Mouse (Mus musculus) midbrain, embryonic 11.5 days (tissue): ENCODE results near the gene Zmpste24. TPM values are rescaled to one million over a fixed set of nuclear protein-coding genes. Genes with fewer than 3 reads are reported as not detected.

ENCODE experiments used
- ATAC-seq: fragments of 200-750 bp; cut with Nextera tagmentation; 2 replicates; pipeline ENCODE4 v1.8.0; 2017; ENCODE audit warnings: moderate TSS enrichment, moderate library complexity; ENCODE audit not compliant: low FRiP score
- DNase-seq: peaks from one replicate; pipeline ENCODE4 v3.0.0; 2015; ENCODE audit warnings: low spot score; ENCODE audit errors: missing footprints
- H3K27ac ChIP-seq: fragments of 300-500 bp; sonication (generic); 2 replicates; pipeline ENCODE4 v1.5.1; 2014; ENCODE audit warnings: low read depth, low read length
- H3K27me3 ChIP-seq: fragments of 300-500 bp; sonication (generic); 2 replicates; pipeline ENCODE4 v1.6.1; 2014; ENCODE audit warnings: mild to moderate bottlenecking, low read length, moderate library complexity, mixed read lengths; ENCODE audit not compliant: control insufficient read depth, insufficient read depth
- H3K36me3 ChIP-seq: fragments of 300-500 bp; sonication (generic); 2 replicates; pipeline ENCODE4 v1.6.1; 2014; ENCODE audit warnings: mild to moderate bottlenecking, low read length, moderate library complexity, mixed read lengths; ENCODE audit not compliant: control insufficient read depth, insufficient read depth
- H3K4me1 ChIP-seq: fragments of 300-500 bp; sonication (generic); 2 replicates; pipeline ENCODE4 v1.6.1; 2014; ENCODE audit warnings: low read length; ENCODE audit not compliant: control insufficient read depth, insufficient read depth
- H3K4me2 ChIP-seq: fragments of 300-500 bp; sonication (generic); 2 replicates; pipeline ENCODE4 v1.6.1; 2014; ENCODE audit warnings: mild to moderate bottlenecking, moderate library complexity
- H3K4me3 ChIP-seq: fragments of 300-500 bp; sonication (generic); 2 replicates; pipeline ENCODE4 v1.5.1; 2014; ENCODE audit warnings: low read depth, low read length
- H3K9ac ChIP-seq: fragments of 300-500 bp; sonication (generic); 2 replicates; pipeline ENCODE4 v1.6.1; 2014; ENCODE audit warnings: low read length
- H3K9me3 ChIP-seq: fragments of 300-500 bp; sonication (generic); 2 replicates; pipeline ENCODE4 v1.6.1; 2016; ENCODE audit warnings: low read length; ENCODE audit not compliant: control insufficient read depth
- WGBS: fragments of 180-500 bp; shearing (Covaris S2); extraction: QIAGEN DNeasy Blood & Tissue Kit; methylation state at CpG from one replicate; pipeline ENCODE4 v1.1.7; 2014; 5-methylcytosine and 5-hydroxymethylcytosine counted together
- polyA plus RNA-seq: library from polyadenylated mRNA; unstranded; fragments of >200 nt; fragmentation: Nextera tagmentation; extraction: Ambion mirVana; gene quantifications from 2 replicates; pipeline ENCODE4 v1.2.1, GENCODE M21; 2014

Zmpste24 gene
- polyA plus RNA-seq, 1 experiment from 2014 or later, result 25.9 TPM

DNA sequence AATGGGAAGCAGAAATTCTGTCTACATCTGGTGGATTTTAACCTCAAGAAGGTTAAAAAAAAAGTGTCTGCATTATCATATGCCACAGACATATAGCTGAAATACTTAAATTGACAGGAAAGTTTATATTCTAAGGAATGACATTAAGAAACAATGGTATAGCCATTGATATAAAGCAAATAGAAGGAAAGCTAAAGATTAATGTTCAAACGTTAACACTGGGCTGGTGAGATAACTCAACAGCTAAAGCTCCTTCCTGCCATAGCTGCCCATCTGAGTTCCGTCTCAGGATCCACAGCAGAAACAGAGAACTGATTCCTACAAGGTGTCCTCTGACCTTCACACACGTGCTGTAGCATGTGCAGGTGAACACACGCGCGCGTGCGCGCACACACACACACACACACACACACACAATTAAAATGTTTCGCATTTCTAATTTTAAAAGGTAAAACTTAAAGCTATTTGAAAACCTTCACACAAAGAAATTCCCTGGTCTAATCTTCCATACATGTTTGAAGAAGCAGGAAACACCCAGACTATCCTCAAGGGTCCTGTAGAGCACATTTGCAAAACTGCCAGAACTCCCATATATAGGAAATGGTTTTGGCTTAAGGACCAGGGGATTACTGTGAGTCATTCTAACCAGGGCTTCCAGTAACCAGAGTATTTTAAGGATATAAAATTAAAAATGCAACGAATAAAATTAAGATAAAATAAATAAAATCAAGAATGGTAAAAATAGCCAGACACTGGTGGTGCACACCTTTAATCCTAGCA lies 87.1 kb downstream of the Zmpste24 start:
- ATAC-seq, result no peak
- no peak overlapping the region for H3K4me2 ChIP-seq
- H3K9ac ChIP-seq, result no peak overlapping the region
- peaks cover 3% of the 10 kb centered on the region for H3K4me1 ChIP-seq
- H3K9me3 ChIP-seq, result no peaks in the 10 kb centered on the region
- no peaks in the 10 kb centered on the region for H3K27me3 ChIP-seq
- H3K36me3 ChIP-seq, result no peaks in the 10 kb centered on the region
- WGBS, result 87% methylated on average over 11 of the region's 11 CpGs
- DNase-seq, result no peak
- no peak overlapping the region for H3K4me3 ChIP-seq
- no peak overlapping the region for H3K27ac ChIP-seq

Other genes starting within 250 kb of the Zmpste24 start
- gene Rims3, start 243.4 kb downstream of the Zmpste24 start, polyA plus RNA-seq, result 3.4 and 3.5 TPM in 2 replicates
- 32.0 and 32.3 TPM in 2 replicates for gene Exo5, start 173.2 kb downstream of the Zmpste24 start, polyA plus RNA-seq
- 9.0 and 9.6 TPM in 2 replicates for gene Zfp69, start 146.5 kb downstream of the Zmpste24 start, polyA plus RNA-seq
- 17.6 and 18.1 TPM in 2 replicates for gene Smap2, start 81.0 kb downstream of the Zmpste24 start, polyA plus RNA-seq
- gene Col9a2, start 58.9 kb downstream of the Zmpste24 start, polyA plus RNA-seq, result 2.3 TPM in 2 replicates
- gene Tmco2, start 11.0 kb upstream of the Zmpste24 start, polyA plus RNA-seq, result not detected in 2 replicates
- gene Rlf, start 116.8 kb upstream of the Zmpste24 start, polyA plus RNA-seq, result 23.4 and 24.3 TPM in 2 replicates
- gene Gm12888, start 226.7 kb upstream of the Zmpste24 start, polyA plus RNA-seq, result not detected in 2 replicates